Mouse (Mus musculus) cerebellum, adult 2 months (tissue): ENCODE measurements around the gene Ltbp2. TPM values are rescaled to one million over a fixed set of nuclear protein-coding genes. Genes with fewer than 3 reads are reported as not detected.

Experiments
- DNase-seq, 2 experiments: peaks; one replicate each; pipeline ENCODE4 v3.0.0; 2021
- H3K27ac ChIP-seq: fragments of 200-500 bp; 2 replicates; pipeline ENCODE4 v1.5.1; 2012; ENCODE audit warnings: low read length, control low read depth, inconsistent platforms; ENCODE audit not compliant: insufficient read depth
- H3K27me3 ChIP-seq: fragments of 200-500 bp; 2 replicates; pipeline ENCODE4 v1.6.1; 2012; ENCODE audit warnings: inconsistent platforms, mild to moderate bottlenecking, low read length, moderate library complexity; ENCODE audit not compliant: control insufficient read depth, insufficient read depth
- H3K4me1 ChIP-seq: fragments of 200-500 bp; 2 replicates; pipeline ENCODE4 v1.6.1; 2011; ENCODE audit warnings: low read length; ENCODE audit not compliant: control insufficient read depth, insufficient read depth
- H3K4me3 ChIP-seq: fragments of 200-500 bp; replicated peaks from 2 replicates; pipeline ENCODE3; 2011; ENCODE audit warnings: mild to moderate bottlenecking, low read depth, low read length, control low read depth; ENCODE audit not compliant: insufficient read depth
- CTCF ChIP-seq: fragments of 200-500 bp; IDR thresholded peaks from 2 replicates; pipeline ENCODE4 v1.5.1; 2011; ENCODE audit warnings: low read depth, mild to moderate bottlenecking, control low read depth, low read length, moderate library complexity, borderline replicate concordance; ENCODE audit not compliant: insufficient read depth
- POLR2A ChIP-seq: fragments of 200-500 bp; IDR thresholded peaks from 2 replicates; pipeline ENCODE4 v1.6.1; 2011; ENCODE audit warnings: low read length, control low read depth, borderline replicate concordance; ENCODE audit not compliant: insufficient read depth
- WGBS: fragments of 180-500 bp; shearing (Covaris S2); methylation state at CpG from one replicate; pipeline ENCODE4 v1.1.7; 2018; 5-methylcytosine and 5-hydroxymethylcytosine counted together
- polyA plus RNA-seq: library from polyadenylated mRNA; depleted of rRNA; stranded (reverse); fragments of >200 nt; gene quantifications from 2 replicates; pipeline ENCODE4 v1.2.3, GENCODE M21; 2012

Gene Ltbp2
- polyA plus RNA-seq, 1 experiment: 18.2 TPM

DNA sequence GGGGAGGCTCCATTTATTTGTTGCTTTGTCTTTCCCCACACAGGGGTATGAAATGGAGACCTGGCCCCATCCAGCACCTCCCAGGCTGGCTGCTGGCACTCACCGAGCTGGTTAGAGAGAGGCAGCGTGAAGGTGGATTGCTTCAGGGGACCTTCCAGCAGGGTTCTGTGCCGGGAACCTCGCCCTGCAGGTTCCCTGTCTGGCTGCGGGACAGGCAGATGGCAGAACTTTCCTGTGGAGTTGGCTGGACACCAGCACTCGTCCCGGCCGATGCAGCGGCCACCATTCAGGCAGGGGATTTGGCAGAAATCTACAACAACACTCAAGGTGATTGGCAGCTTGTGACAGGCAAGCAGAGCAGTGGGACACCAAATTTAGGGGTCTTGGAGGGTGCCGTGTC, 46.4 kb downstream of the Ltbp2 start:
- H3K27me3 ChIP-seq: no peaks in the 10 kb centered on the region
- no peak overlapping the region for H3K4me3 ChIP-seq
- TF ChIP-seq CTCF (no peak), POLR2A (no peak)
- H3K27ac ChIP-seq: peak overlapping the region; percentile 22; the same call in 1 of the 2 replicates
- DNase-seq: peak; percentile 82 to 83
- WGBS: 8% methylated on average over 10 of the region's 10 CpGs
- H3K4me1 ChIP-seq: peaks cover 47% of the 10 kb centered on the region

DNA sequence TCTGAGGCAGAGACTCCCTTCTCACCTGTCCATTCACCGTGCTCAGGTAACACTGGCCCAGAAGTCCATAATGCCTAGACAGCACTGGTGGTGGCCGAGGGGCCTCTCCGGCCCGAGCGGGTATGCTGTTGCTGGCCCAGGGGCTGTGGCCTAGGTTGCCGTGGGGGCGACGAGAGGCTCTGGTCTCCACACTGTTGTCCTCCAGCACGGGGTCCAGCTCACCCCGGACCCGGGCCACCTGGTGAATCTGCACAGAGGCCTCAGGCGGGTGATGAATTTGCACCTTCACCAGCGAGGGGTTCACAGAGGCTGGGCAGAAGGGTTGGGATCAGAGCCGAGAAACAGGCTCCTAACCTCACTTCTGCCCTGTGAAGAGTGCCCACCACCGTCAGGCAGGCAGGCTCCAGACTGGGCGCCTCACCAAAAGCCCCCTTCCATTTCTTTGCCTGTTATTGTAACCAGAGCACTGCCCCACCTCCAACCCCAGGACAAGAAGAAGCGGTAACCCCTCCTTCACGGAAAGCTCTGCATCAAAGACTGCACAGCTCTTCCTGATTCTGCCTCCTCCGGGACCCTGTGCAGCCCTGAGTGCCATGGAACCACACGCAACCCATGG, 47.1 kb downstream of the Ltbp2 start:
- DNase-seq: peak in 1 of 2 experiments; percentile 15
- Histone ChIP-seq H3K4me1 (peaks cover 47% of the 10 kb centered on the region), H3K27me3 (no peaks in the 10 kb centered on the region), H3K4me3 (no peak overlapping the region), H3K27ac (0 out of 2 replicates have a peak overlapping the region, but pooled peaks have one; percentile 22)
- WGBS: 84% methylated on average over 20 of the region's 20 CpGs
- TF ChIP-seq CTCF: no peak
- no peak for TF ChIP-seq POLR2A

DNA sequence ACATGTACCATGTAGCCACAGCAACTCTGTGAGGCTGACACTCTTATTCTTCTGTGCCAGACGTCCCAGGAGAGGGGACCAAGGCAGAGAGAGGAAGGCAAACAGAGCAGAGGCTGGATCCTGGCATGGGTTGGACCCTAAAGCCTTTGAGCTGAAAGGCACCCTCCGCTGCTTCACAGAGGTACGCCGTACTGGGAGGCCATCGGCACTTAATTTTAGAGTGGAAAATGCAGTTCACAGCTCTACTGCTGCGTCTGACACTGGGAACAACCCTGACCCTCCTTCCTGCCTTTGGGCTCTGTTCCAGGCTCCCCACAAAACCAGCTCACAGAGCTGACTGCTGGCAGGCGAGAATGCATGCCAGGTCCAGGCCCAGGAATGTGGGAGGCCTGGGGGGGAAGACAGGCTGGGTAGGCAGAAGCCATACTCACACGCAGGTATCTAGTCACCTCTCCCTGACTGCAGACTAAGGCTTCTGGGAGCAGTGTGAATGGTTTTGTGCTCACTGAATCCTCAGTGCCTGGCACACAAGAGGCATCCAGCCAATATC, 48.9 kb downstream of the Ltbp2 start:
- DNase-seq: peak; percentile 58 to 61
- WGBS: 20% methylated on average over 8 of the region's 8 CpGs
- peak overlapping the region; percentile 32 for H3K27ac ChIP-seq
- no peak overlapping the region for H3K4me3 ChIP-seq
- TF ChIP-seq POLR2A: no peak
- no peak for TF ChIP-seq CTCF
- H3K27me3 ChIP-seq: no peaks in the 10 kb centered on the region
- peaks cover 47% of the 10 kb centered on the region for H3K4me1 ChIP-seq

DNA sequence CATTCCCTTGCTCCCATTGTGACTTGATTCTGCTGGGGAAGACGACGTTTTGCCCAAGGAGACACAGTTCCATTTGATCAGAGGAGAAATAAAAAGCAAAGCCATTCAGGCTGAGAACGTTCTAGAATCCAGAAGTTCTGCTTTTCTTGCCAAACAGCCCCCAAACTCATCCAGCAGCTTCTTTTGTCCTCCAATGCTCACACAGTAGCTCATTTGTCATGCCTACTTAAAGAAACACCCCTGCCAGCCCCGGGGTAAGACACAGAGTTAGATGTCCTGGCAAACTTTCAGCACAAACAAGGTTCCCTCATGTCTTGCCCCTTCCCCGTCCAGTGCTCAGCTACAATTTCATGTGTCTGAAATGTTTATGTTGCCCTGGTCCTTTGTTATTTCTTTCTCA, 52.1 kb downstream of the Ltbp2 start:
- 53% methylated on average over 5 of the region's 5 CpGs for WGBS
- Histone ChIP-seq H3K27me3 (no peaks in the 10 kb centered on the region), H3K4me3 (no peak overlapping the region), H3K27ac (no peak overlapping the region), H3K4me1 (peaks cover 28% of the 10 kb centered on the region)
- no peak for DNase-seq
- no peak for TF ChIP-seq POLR2A
- no peak for TF ChIP-seq CTCF

DNA sequence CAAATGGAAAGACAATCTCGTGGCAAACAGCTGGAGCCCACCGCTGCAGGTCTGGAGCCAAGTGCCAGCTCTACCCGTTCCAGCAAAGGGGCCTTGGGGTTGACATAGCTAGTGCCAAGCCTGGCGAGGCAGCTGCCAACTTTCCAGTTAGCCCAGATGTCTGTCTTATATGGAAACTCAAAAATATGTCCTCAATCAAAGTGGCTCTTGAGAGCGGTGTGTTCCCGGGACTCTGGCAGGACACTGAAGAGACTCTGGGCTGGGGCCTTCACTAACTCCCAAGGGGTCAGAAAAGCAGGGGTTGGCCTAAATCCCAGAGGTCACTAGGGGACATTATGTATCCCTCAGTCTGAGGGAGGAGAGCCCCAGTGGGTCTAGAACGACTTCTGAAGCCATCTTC, 52.7 kb downstream of the Ltbp2 start:
- TF ChIP-seq CTCF: no peak
- TF ChIP-seq POLR2A: no peak
- H3K27me3 ChIP-seq: no peaks in the 10 kb centered on the region
- no peak overlapping the region for H3K4me3 ChIP-seq
- WGBS: 61% methylated on average over 7 of the region's 7 CpGs
- DNase-seq: no peak
- H3K4me1 ChIP-seq: peaks cover 29% of the 10 kb centered on the region
- no peak overlapping the region for H3K27ac ChIP-seq

DNA sequence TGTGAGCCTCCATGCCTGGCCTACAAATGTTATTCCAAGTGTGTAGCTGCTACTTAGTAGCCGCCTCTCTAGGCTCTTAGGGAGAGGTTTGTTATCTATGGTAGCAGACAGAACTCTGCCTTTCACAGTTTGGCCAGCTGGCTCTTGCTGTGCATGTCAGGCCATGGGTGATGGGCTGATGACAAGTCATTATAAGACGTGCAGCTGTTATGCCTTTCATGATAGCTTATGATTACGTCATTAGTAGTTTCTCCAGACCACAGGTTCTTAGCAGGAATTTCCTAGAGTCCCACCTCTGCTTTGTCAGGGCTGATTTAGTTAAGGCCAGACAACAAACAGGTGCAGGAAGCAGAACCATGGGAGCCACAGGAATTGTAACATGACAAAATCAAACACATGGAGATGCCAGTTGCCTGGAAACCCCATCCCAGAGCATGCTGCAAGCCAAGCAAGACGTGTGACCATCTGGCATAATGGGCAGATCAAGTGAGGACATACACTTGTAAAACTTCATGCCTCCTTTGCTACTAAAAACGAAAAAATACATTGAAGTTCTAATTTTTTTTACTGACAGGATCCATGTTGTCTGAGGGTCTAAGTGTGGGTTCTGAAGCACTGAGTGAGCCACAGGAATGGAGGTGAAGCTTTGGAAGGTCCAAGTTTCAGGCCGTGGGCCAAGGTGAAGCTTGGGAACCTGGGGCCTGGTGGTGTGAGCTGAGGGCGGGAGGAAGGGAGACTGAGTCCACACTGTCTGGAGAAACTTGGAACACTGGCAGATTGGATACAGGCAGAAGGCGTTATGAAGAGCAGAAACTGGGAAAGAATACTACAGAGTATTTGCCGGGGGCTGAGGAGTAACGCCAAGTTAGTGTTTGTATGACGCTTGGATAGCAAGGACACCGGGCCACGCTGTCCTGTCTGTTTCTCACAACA, 56.8 kb downstream of the Ltbp2 start:
- H3K27ac ChIP-seq: peak overlapping the region; percentile 60; the same call in 1 of the 2 replicates
- DNase-seq: peak; percentile 52 to 74
- H3K4me1 ChIP-seq: peaks cover 13% of the 10 kb centered on the region
- no peaks in the 10 kb centered on the region for H3K27me3 ChIP-seq
- WGBS: 50% methylated on average over 13 of the region's 13 CpGs
- H3K4me3 ChIP-seq: no peak overlapping the region
- TF ChIP-seq CTCF (no peak), POLR2A (no peak)

DNA sequence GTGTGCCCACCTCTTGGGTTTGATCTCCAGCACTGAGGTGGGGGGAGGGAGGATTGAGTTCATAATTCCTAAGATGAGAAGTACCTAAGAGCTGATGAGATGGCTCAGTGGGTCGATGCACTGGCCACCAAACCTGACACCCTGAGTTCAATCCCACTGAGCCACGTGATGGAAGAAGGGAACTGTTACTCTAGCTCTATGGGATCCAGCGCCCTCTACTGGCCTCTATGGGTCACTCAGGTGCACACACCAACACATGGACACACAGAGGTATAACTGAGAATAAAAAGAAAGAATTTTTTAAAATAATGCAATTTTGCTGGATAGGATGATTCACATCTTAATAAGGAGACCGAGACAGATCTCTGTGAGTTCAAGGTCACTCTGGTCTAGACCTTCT, 57.8 kb downstream of the Ltbp2 start:
- Histone ChIP-seq H3K4me1 (peaks cover 13% of the 10 kb centered on the region), H3K27me3 (no peaks in the 10 kb centered on the region), H3K4me3 (no peak overlapping the region), H3K27ac (no peak overlapping the region)
- TF ChIP-seq CTCF: no peak
- TF ChIP-seq POLR2A: no peak
- 79% methylated on average over 4 of the region's 4 CpGs for WGBS
- DNase-seq: no peak
